Mouse (Mus musculus): ENCODE data around the gene Ptprm.

GRCm38 (mm10) chr17:67133026-67133425 is 221.2 kb downstream of the Ptprm start:
- TF ChIP-seq CTCF (IDR thresholded peaks at IDR 0.05 in 2 of 3, conservative IDR thresholded peaks at IDR 0.05 in 1 of 3; ENCODE audit: control insufficient read depth in 1 of 3, insufficient read depth in 1 of 3, low read depth in 2 of 3, low read length in 3 of 3, poor library complexity in 1 of 3, severe bottlenecking in 1 of 3) (no peak), USF1 (IDR thresholded peaks at IDR 0.05; ENCODE audit: low read depth, low read length) (no peak), MXI1 (IDR thresholded peaks at IDR 0.05; ENCODE audit: low read depth, low read length) (no peak), MAX (IDR thresholded peaks at IDR 0.05; ENCODE audit: low read length) (no peak), MAFK (IDR thresholded peaks at IDR 0.05; ENCODE audit: borderline replicate concordance, low read depth, low read length) (no peak), NRF1 (IDR thresholded peaks at IDR 0.05; ENCODE audit: insufficient read depth, low read depth, low read length, poor library complexity, severe bottlenecking) (no peak), BHLHE40 (IDR thresholded peaks at IDR 0.05; ENCODE audit: borderline replicate concordance, low read depth, low read length) (no peak), USF2 (IDR thresholded peaks at IDR 0.05; ENCODE audit: borderline replicate concordance in 1 of 2, insufficient read depth in 1 of 2, low read depth in 1 of 2, low read length in 2 of 2) (no peak), POLR2AphosphoS5 (IDR thresholded peaks at IDR 0.05; ENCODE audit: borderline replicate concordance, low read depth, low read length) (no peak), POLR2A (IDR thresholded peaks at IDR 0.05; ENCODE audit: control insufficient read depth in 1 of 2, insufficient read depth in 1 of 2, low read depth in 1 of 2, low read length in 2 of 2, poor library complexity in 1 of 2) (no peak), RCOR1 (IDR thresholded peaks at IDR 0.05; ENCODE audit: low read depth, low read length) (no peak), ZC3H11A (IDR thresholded peaks at IDR 0.05; ENCODE audit: low read depth, low read length) (no peak), TAL1 (IDR thresholded peaks at IDR 0.05; ENCODE audit: low read length) (no peak)
